Mouse (Mus musculus) layer of hippocampus, adult 18-20 months (tissue): Measurements from ENCODE around the gene Cmtm6. TPM values are rescaled to one million over a fixed set of nuclear protein-coding genes. Genes with fewer than 3 reads are reported as not detected.
A peak's percentile ranks its signal among the peaks of the same experiment; 100 is the strongest.

ENCODE experiments used
- DNase-seq, 2 experiments: peaks; one replicate each; pipeline ENCODE4 v3.0.0; 2022; ENCODE audit warnings: low spot score in 2 of 2
- total RNA-seq, 2 experiments: library from RNA; stranded (reverse); gene quantifications; 2 replicates each; pipeline ENCODE4 v1.2.3; 2021

Cmtm6 gene
- total RNA-seq, 2 experiments from 2014 or later, result 20.4 to 21.1 TPM

DNA sequence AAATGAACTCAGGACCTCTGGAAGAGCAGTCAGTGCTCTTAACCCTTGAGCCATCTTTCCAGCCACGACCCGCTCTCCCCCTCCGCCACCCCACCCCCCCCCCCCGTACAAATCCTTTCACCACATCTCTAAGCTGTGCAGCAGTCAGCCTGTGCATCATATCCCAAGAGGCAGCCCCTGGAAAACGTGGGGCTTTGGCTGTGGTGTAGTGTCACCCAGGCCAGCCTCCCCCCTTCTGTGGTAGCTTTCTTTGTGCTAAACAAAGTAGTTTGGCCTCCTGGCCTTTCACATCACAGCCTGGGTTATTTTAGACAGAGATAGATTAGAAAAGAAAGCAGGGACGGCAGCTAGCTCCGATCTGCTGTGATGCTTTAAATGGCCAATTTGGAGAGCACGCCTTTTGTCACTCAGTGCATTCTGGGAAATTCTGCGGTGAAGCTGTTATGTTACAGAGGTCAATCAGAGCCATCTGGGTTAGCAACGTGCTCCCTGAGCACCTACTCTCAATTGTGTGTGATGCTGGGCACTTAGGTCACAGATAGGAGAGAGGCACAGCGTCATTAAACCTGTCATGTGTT lies 65.6 kb downstream of the Cmtm6 start:
- no peak for DNase-seq

DNA sequence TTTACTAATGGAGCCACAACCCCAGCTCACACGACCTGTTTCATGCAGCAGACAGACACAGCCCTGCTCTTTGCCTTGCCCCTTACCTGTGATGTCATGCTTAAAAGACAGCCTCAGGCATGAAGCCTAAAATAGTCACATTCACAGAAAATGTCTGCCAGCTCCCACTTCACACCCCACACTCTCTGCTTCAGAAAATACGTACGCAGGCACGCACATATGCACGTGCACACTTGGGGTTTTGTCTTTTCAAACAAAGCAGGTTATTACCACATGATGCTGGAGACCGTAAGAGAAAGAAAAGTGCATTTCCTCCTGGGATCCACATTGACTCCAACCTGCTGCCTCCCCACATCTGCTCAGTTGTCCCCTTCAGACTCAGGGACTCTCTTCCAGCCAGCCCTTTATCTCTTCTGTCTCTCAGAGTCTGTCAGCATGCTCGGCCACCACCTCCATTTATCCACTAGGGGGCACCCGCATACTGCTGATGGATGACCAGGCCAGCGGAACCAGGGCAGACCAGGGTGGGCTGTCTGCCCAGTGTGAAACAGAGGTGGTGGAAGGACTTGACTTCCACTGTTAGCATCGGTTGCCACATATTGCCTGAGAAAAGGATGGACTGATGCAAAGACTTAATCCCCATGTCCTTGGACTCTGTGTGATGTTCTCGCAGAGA lies 66.6 kb downstream of the Cmtm6 start:
- peak; percentile 81 to 93 for DNase-seq

DNA sequence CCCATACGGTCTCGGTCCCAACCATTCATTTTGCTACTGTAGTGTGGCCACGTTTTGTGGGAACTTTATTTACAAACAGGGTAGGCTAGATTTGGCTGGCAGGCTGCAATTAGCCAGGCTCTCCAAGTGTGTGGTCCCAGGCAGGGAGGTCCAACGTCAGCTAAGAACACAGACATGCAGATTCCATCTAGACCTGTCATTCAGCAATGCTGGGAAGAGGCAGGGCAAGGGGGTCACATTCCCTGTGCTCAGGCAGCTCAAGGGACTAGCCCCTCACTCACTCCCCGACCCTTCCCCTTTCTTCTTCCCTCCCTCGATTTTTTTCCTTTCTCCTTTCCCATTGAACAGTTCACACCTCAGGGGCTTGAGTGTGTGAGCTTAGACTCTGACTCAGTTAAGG lies 67.9 kb downstream of the Cmtm6 start:
- no peak for DNase-seq

Other genes with a start within 250 kb of the Cmtm6 start
- not detected for gene Ccr4, start 226.2 kb upstream of the Cmtm6 start, total RNA-seq
- not detected for gene C130032M10Rik, start 215.4 kb upstream of the Cmtm6 start, total RNA-seq
- 1 to 10 TPM; 1.2 to 2.0 TPM for gene Trim71, start 166.7 kb upstream of the Cmtm6 start, total RNA-seq
- gene Cnot10, start 90.9 kb upstream of the Cmtm6 start, total RNA-seq, result 10 to 100 TPM; 50.5 to 54.1 TPM
- gene Dync1li1, start 42.3 kb upstream of the Cmtm6 start, total RNA-seq, result 10 to 100 TPM; 97.0 to 99.2 TPM
- gene Cmtm7, start 50.7 kb downstream of the Cmtm6 start, total RNA-seq, result 1 to 10 TPM; 4.2 to 5.6 TPM
- gene Cmtm8, start 113.0 kb downstream of the Cmtm6 start, total RNA-seq, result 1 to 10 TPM; 1.3 to 2.5 TPM
- 10 to 100 TPM; 82.4 to 82.5 TPM for gene Gpd1l, start 202.9 kb downstream of the Cmtm6 start, total RNA-seq
- gene Osbpl10, start 247.5 kb downstream of the Cmtm6 start, total RNA-seq, result 10 to 100 TPM; 20.9 to 22.5 TPM